Comparison of ENCODE assay signal across 22 mouse cellular contexts in genomic region chr2:103314002-103314401, GRCm38 (mm10). TPM values are rescaled to one million over a fixed set of nuclear protein-coding genes. Genes with fewer than 3 reads are reported as not detected.
"Had no signal": no experiment of that assay in that cellular context is flagged by ENCODE, and none has a peak within 500 bp of the region (broad histone marks: within the 10 kb centered on the region; RNA-seq: fewer than 3 reads in every experiment).

No protein-coding gene starts in this region.

- H3K4me1 ChIP-seq: liver, embryonic 15.5 days; lung, embryonic 15.5 days; megakaryocyte, embryonic 14.5 days; midbrain, embryonic 12.5 days; neural tube, embryonic 13.5 days; neural tube, embryonic 15.5 days had no signal

- DNase-seq: liver, postnatal 0 days; lung, adult 2 months; lung, postnatal 14 days; lung, postnatal 36 days; midbrain, embryonic 14.5 days; right cerebral cortex, postnatal 14 days; thymus, adult 2 months; thymus, postnatal 25 days; thymus, postnatal 4 days had no signal

- H3K9ac ChIP-seq: liver, embryonic 15.5 days; liver, postnatal 0 days; lung, embryonic 15.5 days; midbrain, embryonic 12.5 days; neural tube, embryonic 13.5 days; neural tube, embryonic 15.5 days; stomach, embryonic 15.5 days had no signal

- H3K27ac ChIP-seq: liver, embryonic 15.5 days; lung, embryonic 15.5 days; macrophage; midbrain, embryonic 10.5 days; midbrain, embryonic 12.5 days; neural tube, embryonic 13.5 days; neural tube, embryonic 15.5 days; stomach, embryonic 15.5 days; stomach, postnatal 0 days had no signal

- H3K4me3 ChIP-seq: liver, embryonic 15.5 days; lung, embryonic 15.5 days; megakaryocyte, embryonic 14.5 days; midbrain, embryonic 10.5 days; midbrain, embryonic 12.5 days; myocyte; neural tube, embryonic 13.5 days; neural tube, embryonic 15.5 days; stomach, embryonic 15.5 days had no signal

- H3K27me3 ChIP-seq: lung, embryonic 15.5 days; midbrain, embryonic 12.5 days; neural tube, embryonic 13.5 days; neural tube, embryonic 15.5 days; stomach, embryonic 15.5 days had no signal

- ATAC-seq: liver, postnatal 0 days; lung, postnatal 0 days; midbrain, embryonic 16.5 days had no signal

- H3K36me3 ChIP-seq: liver, embryonic 15.5 days; lung, embryonic 15.5 days; midbrain, embryonic 10.5 days; midbrain, embryonic 12.5 days; neural tube, embryonic 13.5 days; neural tube, embryonic 15.5 days; stomach, embryonic 15.5 days had no signal

- H3K9me3 ChIP-seq: liver, embryonic 15.5 days; lung, embryonic 15.5 days; midbrain, embryonic 10.5 days; midbrain, embryonic 12.5 days; neural tube, embryonic 13.5 days; neural tube, embryonic 15.5 days; stomach, embryonic 15.5 days had no signal

- H3K4me2 ChIP-seq: liver, embryonic 15.5 days; lung, embryonic 15.5 days; midbrain, embryonic 12.5 days; neural tube, embryonic 13.5 days; neural tube, embryonic 15.5 days; stomach, embryonic 15.5 days had no signal

RNA-seq across cellular contexts. Expression of gene Ehf, which starts 10.9 kb away (rescaled TPM):
- polyA plus RNA-seq: midbrain, embryonic 10.5 days; midbrain, embryonic 12.5 days; midbrain, embryonic 14.5 days; myocyte; neural tube, embryonic 15.5 days had no signal
